Mouse (Mus musculus) MEL (cell line): ENCODE measurements around the gene Mrtfb. TPM values are rescaled to one million over a fixed set of nuclear protein-coding genes. Genes with fewer than 3 reads are reported as not detected.

Experiments used
- DNase-seq: peaks from one replicate; pipeline ENCODE4 v3.0.0; 2011; ENCODE audit warnings: low read depth, low spot score
- H3K27ac ChIP-seq: 2 replicates; pipeline ENCODE4 v1.5.1; 2012; ENCODE audit warnings: low read depth, mild to moderate bottlenecking, control low read depth, low read length, moderate library complexity; ENCODE audit not compliant: control insufficient read depth
- H3K27me3 ChIP-seq, 2 experiments: fragments of 150-350 bp in 1 of 2; sonication (generic) in 1 of 2; 2 replicates each; pipeline ENCODE4 v1.6.1; 2012; ENCODE audit warnings: low read length in 2 of 2, mild to moderate bottlenecking in 2 of 2, improper control_type of control experiment in 1 of 2, moderate library complexity in 1 of 2; ENCODE audit not compliant: insufficient read depth in 2 of 2, control insufficient read depth in 1 of 2
- H3K36me3 ChIP-seq, 2 experiments: 2 replicates each; pipeline ENCODE4 v1.6.1; 2012 to 2014; ENCODE audit warnings: low read length in 2 of 2, improper control_type of control experiment in 1 of 2, inconsistent platforms in 1 of 2, mild to moderate bottlenecking in 1 of 2; ENCODE audit not compliant: insufficient read depth in 2 of 2, control insufficient read depth in 1 of 2
- H3K4me1 ChIP-seq, 2 experiments: fragments of 150-350 bp in 1 of 2; sonication (generic) in 1 of 2; 2 replicates each; pipeline ENCODE4 v1.6.1; 2012; ENCODE audit warnings: low read length in 2 of 2, improper control_type of control experiment in 1 of 2, mild to moderate bottlenecking in 1 of 2; ENCODE audit not compliant: insufficient read depth in 2 of 2, control insufficient read depth in 1 of 2
- H3K4me3 ChIP-seq, 2 experiments: fragments of 150-350 bp in 1 of 2; sonication (generic) in 1 of 2; 2 replicates each; pipeline ENCODE4 v1.5.1; 2012; ENCODE audit warnings: low read depth in 2 of 2, low read length in 2 of 2, mild to moderate bottlenecking in 2 of 2, moderate library complexity in 2 of 2, control low read depth in 1 of 2, improper control_type of control experiment in 1 of 2; ENCODE audit not compliant: control insufficient read depth in 1 of 2, insufficient read depth in 1 of 2
- H3K79me2 ChIP-seq: 2 replicates; pipeline ENCODE4 v1.6.1; 2012; ENCODE audit warnings: mild to moderate bottlenecking, low read length, moderate library complexity; ENCODE audit not compliant: control insufficient read depth, poor library complexity, insufficient read depth
- H3K9ac ChIP-seq: 2 replicates; pipeline ENCODE4 v1.6.1; 2012; ENCODE audit warnings: low read depth, mild to moderate bottlenecking, control low read depth, low read length, moderate library complexity; ENCODE audit not compliant: control insufficient read depth, poor library complexity, severe bottlenecking
- H3K9me3 ChIP-seq: fragments of 150-350 bp; sonication (generic); replicated peaks from 2 replicates; pipeline ENCODE4 v1.6.1; 2012; ENCODE audit warnings: mild to moderate bottlenecking, low read length, improper control_type of control experiment, moderate library complexity; ENCODE audit not compliant: insufficient read depth
- CTCF ChIP-seq, 3 experiments: IDR thresholded peaks in 2 of 3; conservative IDR thresholded peaks in 1 of 3; 2 replicates each; pipeline ENCODE4 v1.5.1; 2011 to 2012; ENCODE audit warnings: low read length in 3 of 3, low read depth in 2 of 3, mild to moderate bottlenecking in 2 of 3, improper control_type of control experiment in 1 of 3, inconsistent platforms in 1 of 3, mixed read lengths in 1 of 3, moderate library complexity in 1 of 3; ENCODE audit not compliant: control insufficient read depth in 1 of 3, insufficient read depth in 1 of 3, poor library complexity in 1 of 3, severe bottlenecking in 1 of 3
- EP300 ChIP-seq, 2 experiments: IDR thresholded peaks; 2 replicates each; pipeline ENCODE4 v1.6.1; 2011; ENCODE audit warnings: improper control_type of control experiment in 2 of 2, low read length in 2 of 2, low read depth in 1 of 2, mild to moderate bottlenecking in 1 of 2
- ETS1 ChIP-seq: IDR thresholded peaks from 2 replicates; pipeline ENCODE4 v1.6.1; 2012; ENCODE audit warnings: low read depth, mild to moderate bottlenecking, inconsistent platforms, low read length, improper control_type of control experiment, moderate library complexity
- GABPA ChIP-seq: IDR thresholded peaks from 2 replicates; pipeline ENCODE4 v1.6.1; 2012; ENCODE audit warnings: low read depth, mild to moderate bottlenecking, inconsistent platforms, low read length, improper control_type of control experiment, moderate library complexity
- GATA1 ChIP-seq: IDR thresholded peaks from 2 replicates; pipeline ENCODE4 v1.6.1; 2011; ENCODE audit warnings: low read depth, low read length, improper control_type of control experiment
- JUND ChIP-seq: IDR thresholded peaks from 2 replicates; pipeline ENCODE4 v1.6.1; 2011; ENCODE audit warnings: low read depth, mild to moderate bottlenecking, improper control_type of control experiment, low read length
- MAFK ChIP-seq: IDR thresholded peaks from 2 replicates; pipeline ENCODE4 v1.6.1; 2011; ENCODE audit warnings: low read depth, mild to moderate bottlenecking, low read length, improper control_type of control experiment, borderline replicate concordance
- MYB ChIP-seq: IDR thresholded peaks from 2 replicates; pipeline ENCODE4 v1.6.1; 2011; ENCODE audit warnings: mild to moderate bottlenecking, low read depth, low read length, improper control_type of control experiment
- MYC ChIP-seq: IDR thresholded peaks from 2 replicates; pipeline ENCODE4 v1.6.1; 2011; ENCODE audit warnings: low read depth, mild to moderate bottlenecking, low read length, improper control_type of control experiment, moderate library complexity
- POLR2AphosphoS2 ChIP-seq: IDR thresholded peaks from 2 replicates; pipeline ENCODE4 v1.6.1; 2011; ENCODE audit warnings: low read length, improper control_type of control experiment
- POLR2AphosphoS5 ChIP-seq: IDR thresholded peaks from 2 replicates; pipeline ENCODE4 v1.6.1; 2012; ENCODE audit warnings: low read depth, borderline replicate concordance, mild to moderate bottlenecking, inconsistent platforms, low read length, moderate library complexity, mixed read lengths
- RCOR1 ChIP-seq: IDR thresholded peaks from 2 replicates; pipeline ENCODE4 v1.6.1; 2012; ENCODE audit warnings: low read depth, mild to moderate bottlenecking, inconsistent platforms, low read length, improper control_type of control experiment
- SIN3A ChIP-seq: IDR thresholded peaks from 2 replicates; pipeline ENCODE4 v1.6.1; 2012; ENCODE audit warnings: low read length, improper control_type of control experiment, inconsistent platforms
- SMC3 ChIP-seq: IDR thresholded peaks from 2 replicates; pipeline ENCODE4 v1.6.1; 2011; ENCODE audit warnings: low read depth, low read length, improper control_type of control experiment
- USF1 ChIP-seq: IDR thresholded peaks from 2 replicates; pipeline ENCODE4 v1.6.1; 2014; ENCODE audit warnings: low read depth, mild to moderate bottlenecking, inconsistent platforms, low read length, improper control_type of control experiment, moderate library complexity
- ZKSCAN1 ChIP-seq: IDR thresholded peaks from 2 replicates; pipeline ENCODE4 v1.6.1; 2012; ENCODE audit warnings: low read depth, mild to moderate bottlenecking, inconsistent platforms, low read length, improper control_type of control experiment, moderate library complexity
- ZMIZ1 ChIP-seq: IDR thresholded peaks from 2 replicates; pipeline ENCODE4 v1.6.1; 2012; ENCODE audit warnings: low read depth, mild to moderate bottlenecking, inconsistent platforms, low read length, improper control_type of control experiment, moderate library complexity
- polyA plus RNA-seq, 2 experiments: library from polyadenylated mRNA; stranded (reverse) in 1 of 2; unstranded in 1 of 2; fragments of >175 nt in 1 of 2; fragments of >200 nt in 1 of 2; gene quantifications; 2 replicates each; pipeline versions ENCODE4 v1.2.1 to v1.2.4; 2012; ENCODE audit warnings: low replicate concordance in 2 of 2, low read depth in 1 of 2; ENCODE audit not compliant: insufficient read length in 2 of 2, insufficient read depth in 1 of 2, missing spikeins in 1 of 2
- total RNA-seq: library from RNA; depleted of rRNA; stranded (reverse); fragments of 300-350 nt; gene quantifications from 2 replicates; pipeline ENCODE4 v1.2.3, GENCODE M21; 2012

Mrtfb gene
- total and polyA plus RNA-seq, 3 experiments, result 2.7 to 6.6 TPM; not detected in 1

DNA sequence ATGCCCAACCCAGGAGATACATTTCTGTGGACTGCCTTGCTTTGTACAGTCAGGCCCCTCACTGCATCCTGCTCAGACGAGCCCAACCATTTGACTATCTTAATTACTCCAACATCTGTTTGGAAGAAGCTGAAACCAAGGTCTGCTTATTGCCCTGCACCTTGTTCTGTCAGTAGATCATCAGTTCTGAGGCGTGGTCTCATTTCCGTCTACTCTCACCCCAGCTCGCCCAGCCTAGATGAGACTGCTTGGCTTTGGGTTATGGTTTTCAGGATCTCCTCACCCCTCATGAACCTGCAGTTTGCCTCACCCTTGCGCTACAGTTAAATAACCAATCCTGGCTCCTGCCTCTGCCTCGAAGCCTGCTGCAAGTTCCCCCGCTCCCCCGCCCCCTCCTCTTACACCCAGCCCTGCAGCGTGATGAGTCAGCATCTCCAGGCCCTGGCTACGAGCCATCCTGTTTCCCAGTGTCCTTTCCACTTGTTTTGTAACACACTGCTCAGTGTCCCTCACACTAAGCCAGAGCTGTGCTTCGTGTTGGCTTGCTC is 115.5 kb downstream of the Mrtfb start:
- peak overlapping the region; percentile 38; the same call in 1 of the 2 replicates for H3K27ac ChIP-seq
- 0 out of 4 replicates have a peak, but pooled peaks of 1 of the 2 experiments have one; percentile 25 for TF ChIP-seq EP300 (IDR thresholded peaks at IDR 0.05; ENCODE audit: low read depth in 1 of 2, low read length in 2 of 2)
- peak; percentile 24; the same call in 1 of the 2 replicates for TF ChIP-seq ETS1
- peak; percentile 82 for TF ChIP-seq MAFK
- TF ChIP-seq SIN3A, result no peak
- peak overlapping the region in 1 of 2 experiments; percentile 17; a peak in 1 of 4 replicates for H3K4me3 ChIP-seq
- H3K27me3 ChIP-seq, result no peaks in the 10 kb centered on the region
- DNase-seq, result peak; percentile 80
- H3K9ac ChIP-seq, result peak overlapping the region; percentile 26; the same call in 1 of the 2 replicates
- H3K36me3 ChIP-seq, result peaks cover 0 to 7% of the 10 kb centered on the region in 2 experiments; a peak in 2 of 4 replicates
- H3K9me3 ChIP-seq, result no peaks in the 10 kb centered on the region
- peaks cover 4 to 7% of the 10 kb centered on the region in 2 experiments for H3K4me1 ChIP-seq
- no peaks in the 10 kb centered on the region for H3K79me2 ChIP-seq

- Histone ChIP-seq H3K4me1 (peaks cover 8 to 10% of the 10 kb centered on the region in 2 experiments), H3K9me3 (no peaks in the 10 kb centered on the region), H3K27ac (no peak overlapping the region), H3K79me2 (no peaks in the 10 kb centered on the region), H3K9ac (no peak overlapping the region), H3K36me3 (peaks cover 0 to 14% of the 10 kb centered on the region in 2 experiments; a peak in 2 of 4 replicates), H3K27me3 (no peaks in the 10 kb centered on the region), H3K4me3 (no peak overlapping the region)
- DNase-seq, result no peak
- TF ChIP-seq SIN3A (no peak), CTCF (IDR thresholded peaks at IDR 0.05 in 2 of 3, conservative IDR thresholded peaks at IDR 0.05 in 1 of 3; ENCODE audit: control insufficient read depth in 1 of 3, insufficient read depth in 1 of 3, low read depth in 2 of 3, low read length in 3 of 3, poor library complexity in 1 of 3, severe bottlenecking in 1 of 3) (no peak), POLR2AphosphoS5 (no peak), GATA1 (no peak), POLR2AphosphoS2 (no peak), RCOR1 (no peak), ZKSCAN1 (no peak), MYB (no peak), ZMIZ1 (no peak), USF1 (no peak), SMC3 (no peak), MAFK (no peak), GABPA (no peak), MYC (no peak), JUND (no peak), ETS1 (no peak), EP300 (IDR thresholded peaks at IDR 0.05; ENCODE audit: low read depth in 1 of 2, low read length in 2 of 2) (no peak)
Observed at GRCm38 (mm10) chr16:13372899-13373533, 116.7 kb downstream of the Mrtfb start.
